Mouse (Mus musculus): Measurements from ENCODE around the gene I0C0044D17Rik. TPM values are rescaled to one million over a fixed set of nuclear protein-coding genes. Genes with fewer than 3 reads are reported as not detected.
"Not testable (repeated sequence)": the region's sequence is repeated elsewhere in the genome, so short reads cannot be mapped to it uniquely, and the experiment has no call there.

Gene I0C0044D17Rik
- not detected in 2 replicates for polyA plus RNA-seq (2015; fragmentation: Nextera tagmentation; extraction: Ambion mirVana)

DNA sequence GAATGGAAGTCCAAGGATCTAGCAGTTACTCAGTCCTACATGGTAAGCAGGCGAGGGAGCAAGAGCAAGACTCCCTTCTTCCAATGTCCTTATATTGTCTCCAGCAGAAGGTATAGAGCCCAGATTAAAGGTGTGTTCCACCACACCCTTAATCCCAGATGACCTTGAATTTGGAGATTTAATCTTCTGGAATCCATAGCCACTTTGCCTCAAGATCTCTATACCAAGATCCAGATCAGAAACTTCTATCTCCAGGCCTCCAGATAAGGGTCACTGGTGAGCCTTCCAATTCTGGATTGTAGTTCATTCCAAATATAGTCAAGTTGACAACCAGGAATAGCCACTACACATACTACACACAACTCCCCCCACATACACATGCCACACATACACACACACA is at the start of gene I0C0044D17Rik:
Gene I0C0044D17Rik, minus strand, starts transcription at position 101 of the 400 bp plus-strand sequence.
- WGBS, result 97% methylated on average over 1 of the region's 1 CpGs
- H3K27me3 ChIP-seq; H3K4me2 ChIP-seq (replicated peaks); H3K4me3 ChIP-seq; H3K9ac ChIP-seq; H3K36me3 ChIP-seq; H3K27ac ChIP-seq; H3K9me3 ChIP-seq; ATAC-seq (ENCODE audit: low FRiP score, low read depth): not testable (repeated sequence)
- H3K4me1 ChIP-seq, result peaks cover 10% of the 10 kb centered on the region

DNA sequence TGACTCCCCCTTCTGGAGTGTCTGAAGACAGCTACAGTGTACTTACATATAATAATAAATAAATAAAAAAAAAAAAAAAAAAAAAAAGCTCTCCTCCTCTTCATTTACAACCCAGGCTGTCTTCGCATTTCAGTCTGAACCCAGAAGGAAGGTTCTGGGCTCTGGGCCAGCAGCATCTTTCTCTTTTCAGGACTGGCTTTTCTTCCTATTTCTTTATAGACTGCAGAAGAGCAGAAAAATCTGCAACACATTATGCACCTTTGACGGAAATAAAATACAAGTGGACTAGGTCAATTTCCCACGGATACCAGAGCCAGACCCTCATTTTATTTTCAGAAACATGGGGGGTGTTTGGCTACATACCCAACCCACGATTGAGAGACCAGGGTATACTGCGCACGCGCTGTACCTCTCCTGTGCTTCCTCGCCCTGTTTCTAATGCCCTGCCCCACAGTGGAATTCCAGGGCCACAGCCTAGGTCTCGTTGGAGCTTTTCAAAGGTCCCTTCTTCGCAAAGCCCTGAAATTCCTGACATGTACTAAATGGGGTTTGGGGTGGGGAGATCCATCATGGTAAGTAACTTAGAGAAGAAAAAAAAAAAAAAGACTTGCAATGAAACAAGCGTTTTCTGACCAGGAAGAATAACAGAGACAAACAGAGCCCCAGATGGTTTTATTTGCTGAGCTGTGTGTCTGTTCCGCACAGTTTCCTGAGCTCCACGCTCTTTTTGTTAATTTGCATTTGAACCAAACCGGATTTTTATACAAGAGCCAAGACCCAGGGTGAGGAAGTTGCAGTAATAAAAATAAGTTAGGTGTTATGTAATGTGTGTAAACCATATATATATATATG is 42.0 kb upstream of the I0C0044D17Rik start:
- H3K36me3 ChIP-seq, result no peaks in the 10 kb centered on the region
- H3K4me1 ChIP-seq, result peaks cover 6% of the 10 kb centered on the region; the same call in 1 of the 2 replicates
- H3K9me3 ChIP-seq, result peaks cover 10% of the 10 kb centered on the region; the same call in 1 of the 2 replicates
- no peak overlapping the region for H3K9ac ChIP-seq
- H3K4me2 ChIP-seq (replicated peaks), result no peak overlapping the region
- no peaks in the 10 kb centered on the region for H3K27me3 ChIP-seq
- 49% methylated on average over 14 of the region's 14 CpGs for WGBS
- peak; percentile 91 for ATAC-seq (ENCODE audit: low FRiP score, low read depth)
- peak overlapping the region; percentile 28; the same call in 1 of the 2 replicates for H3K27ac ChIP-seq
- no peak overlapping the region for H3K4me3 ChIP-seq

DNA sequence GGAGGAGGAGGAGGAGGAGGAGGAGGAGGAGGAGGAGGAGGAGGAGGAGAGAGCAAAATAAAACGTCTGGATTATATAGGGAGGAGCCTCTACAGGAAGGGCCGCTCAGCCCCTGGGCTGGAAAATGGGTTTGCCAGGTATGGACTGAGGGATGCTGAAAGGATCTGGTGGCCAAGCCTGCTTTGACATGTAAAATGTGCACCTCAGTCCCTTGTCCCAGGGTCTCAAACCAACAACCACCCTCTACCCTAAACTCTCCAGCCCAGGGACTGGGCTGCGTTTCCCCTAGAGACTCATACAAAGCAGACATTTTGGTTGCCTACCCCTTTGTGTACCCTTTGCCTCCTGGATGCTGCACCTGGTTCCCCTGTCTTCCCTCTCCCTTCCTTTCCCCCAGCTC is 40.9 kb upstream of the I0C0044D17Rik start:
- peaks cover 6% of the 10 kb centered on the region; the same call in 1 of the 2 replicates for H3K4me1 ChIP-seq
- no peak overlapping the region for H3K27ac ChIP-seq
- H3K27me3 ChIP-seq, result no peaks in the 10 kb centered on the region
- no peaks in the 10 kb centered on the region for H3K36me3 ChIP-seq
- no peak overlapping the region for H3K9ac ChIP-seq
- no peak overlapping the region for H3K4me2 ChIP-seq (replicated peaks)
- H3K9me3 ChIP-seq, result peaks cover 16% of the 10 kb centered on the region; the same call in 1 of the 2 replicates
- no peak for ATAC-seq (ENCODE audit: low FRiP score, low read depth)
- no peak overlapping the region for H3K4me3 ChIP-seq
- WGBS, result 83% methylated on average over 3 of the region's 3 CpGs

DNA sequence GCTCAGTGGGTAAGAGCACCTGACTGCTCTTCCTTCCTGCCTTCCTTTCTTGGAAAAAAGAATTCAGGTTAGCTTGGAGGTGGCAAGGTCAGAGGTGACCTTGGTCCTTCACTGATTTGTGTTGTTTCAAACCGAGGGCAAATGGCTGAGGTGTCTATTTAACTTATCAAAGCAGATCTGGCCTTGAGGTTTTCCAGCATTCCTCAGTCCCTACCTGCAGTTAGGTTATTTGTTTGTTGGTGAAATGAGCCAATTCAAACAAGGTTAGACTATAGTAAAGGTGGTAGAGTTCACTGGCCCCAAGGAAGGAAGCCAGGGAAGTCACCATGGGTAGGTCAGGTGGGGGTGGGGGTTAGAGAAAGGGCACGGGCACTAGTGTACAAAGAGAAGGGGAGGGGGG is 40.5 kb upstream of the I0C0044D17Rik start:
- H3K4me1 ChIP-seq, result peaks cover 6% of the 10 kb centered on the region; the same call in 1 of the 2 replicates
- H3K27ac ChIP-seq, result no peak overlapping the region
- H3K36me3 ChIP-seq, result no peaks in the 10 kb centered on the region
- H3K27me3 ChIP-seq, result no peaks in the 10 kb centered on the region
- no peak overlapping the region for H3K9ac ChIP-seq
- no peak for ATAC-seq (ENCODE audit: low FRiP score, low read depth)
- peaks cover 16% of the 10 kb centered on the region; the same call in 1 of the 2 replicates for H3K9me3 ChIP-seq
- WGBS, result 50% methylated on average over 1 of the region's 2 CpGs
- H3K4me2 ChIP-seq (replicated peaks), result no peak overlapping the region
- no peak overlapping the region for H3K4me3 ChIP-seq

DNA sequence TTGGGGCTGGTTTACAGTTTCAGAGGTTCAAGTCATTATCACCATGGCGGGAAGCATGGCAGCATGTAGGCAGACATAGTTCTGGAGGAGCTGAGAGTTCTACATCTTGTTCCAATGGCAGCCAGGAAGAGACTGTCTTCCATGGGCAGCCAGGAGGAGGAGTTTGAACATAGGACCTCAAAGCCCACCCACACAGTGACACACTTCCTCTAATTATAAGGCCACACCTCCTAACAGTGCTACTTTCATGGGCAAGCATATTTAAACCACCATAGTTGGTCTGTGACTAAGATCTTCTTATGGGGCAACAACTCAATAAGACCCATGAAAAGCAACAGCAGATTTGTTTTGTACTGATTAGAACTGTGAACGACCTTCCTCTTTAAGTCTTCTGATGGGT is 39.8 kb upstream of the I0C0044D17Rik start:
- peaks cover 16% of the 10 kb centered on the region; the same call in 1 of the 2 replicates for H3K9me3 ChIP-seq
- no peak overlapping the region for H3K27ac ChIP-seq
- no peak for ATAC-seq (ENCODE audit: low FRiP score, low read depth)
- peaks cover 6% of the 10 kb centered on the region; the same call in 1 of the 2 replicates for H3K4me1 ChIP-seq
- H3K9ac ChIP-seq, result no peak overlapping the region
- no peak overlapping the region for H3K4me2 ChIP-seq (replicated peaks)
- H3K36me3 ChIP-seq, result no peaks in the 10 kb centered on the region
- H3K4me3 ChIP-seq, result no peak overlapping the region
- no peaks in the 10 kb centered on the region for H3K27me3 ChIP-seq
- 79% methylated on average over 2 of the region's 2 CpGs for WGBS

DNA sequence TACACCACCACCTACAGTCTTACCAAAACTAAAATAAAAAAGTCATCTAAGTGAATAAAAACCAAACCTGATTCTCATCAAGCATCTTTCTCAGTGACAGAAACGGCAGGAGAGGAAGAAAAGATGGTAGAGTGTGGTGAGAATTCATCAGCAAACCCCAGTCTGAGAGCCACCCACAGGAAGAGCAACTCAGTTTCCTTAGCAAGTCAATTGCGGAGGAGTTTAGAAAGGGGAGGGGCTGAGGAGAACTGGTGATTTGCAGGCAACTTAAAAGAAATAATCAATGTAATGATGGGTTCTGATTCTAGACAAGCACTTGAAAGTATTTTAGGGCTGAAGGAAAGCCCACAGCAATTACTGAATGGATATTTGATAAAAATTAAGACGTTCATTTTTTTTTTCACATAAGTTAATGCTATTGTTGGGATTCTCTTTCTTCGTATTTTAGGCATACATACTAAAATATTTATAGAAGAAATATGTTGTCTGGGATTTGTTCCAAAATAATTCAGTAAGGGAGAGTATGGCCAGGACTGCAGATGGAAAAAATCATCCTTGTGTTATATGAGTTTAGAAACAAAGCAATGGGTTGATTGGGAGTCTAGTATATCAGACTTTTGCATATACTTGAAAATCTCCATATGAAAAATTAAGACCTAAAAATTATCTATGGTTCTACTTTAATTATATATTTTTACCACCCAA is 34.7 kb upstream of the I0C0044D17Rik start:
- no peak for ATAC-seq (ENCODE audit: low FRiP score, low read depth)
- H3K4me2 ChIP-seq (replicated peaks), result no peak overlapping the region
- H3K27me3 ChIP-seq, result no peaks in the 10 kb centered on the region
- H3K27ac ChIP-seq, result no peak overlapping the region
- WGBS, result 67% methylated on average over 4 of the region's 4 CpGs
- no peak overlapping the region for H3K9ac ChIP-seq
- H3K9me3 ChIP-seq, result 0 out of 2 replicates have a peak, but pooled peaks cover 5% of the 10 kb centered on the region
- no peaks in the 10 kb centered on the region for H3K36me3 ChIP-seq
- peaks cover 9% of the 10 kb centered on the region for H3K4me1 ChIP-seq
- H3K4me3 ChIP-seq, result no peak overlapping the region

DNA sequence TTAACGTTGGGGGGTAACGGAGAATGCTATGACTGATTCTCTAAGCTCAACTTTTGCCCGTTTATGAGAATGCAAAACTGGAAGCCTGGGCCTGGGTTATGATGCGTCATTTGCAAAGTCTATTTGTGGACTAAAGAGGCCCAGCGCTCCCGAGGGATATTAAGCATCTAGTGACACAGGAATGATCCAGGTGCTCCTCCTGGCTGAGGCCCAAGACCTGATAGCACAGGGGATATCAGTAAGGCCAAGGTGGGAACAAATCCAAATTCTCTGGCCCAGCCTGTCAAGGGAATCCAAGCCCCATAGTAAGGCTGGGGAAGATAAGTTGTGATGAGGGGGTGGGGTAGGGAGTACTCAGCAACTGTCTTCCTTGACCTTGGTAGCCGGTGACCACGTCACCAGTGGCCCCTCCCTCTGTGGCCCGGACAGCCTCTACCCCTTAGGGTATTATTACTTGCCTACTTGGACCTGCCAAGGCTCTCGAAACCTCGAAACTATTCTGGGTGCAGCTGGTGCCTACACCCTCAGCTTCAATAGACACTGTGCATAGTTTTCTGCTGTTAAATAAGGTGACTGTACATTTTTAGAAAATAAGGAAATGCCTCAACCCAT is 33.5 kb upstream of the I0C0044D17Rik start:
- H3K4me1 ChIP-seq, result peaks cover 9% of the 10 kb centered on the region
- no peak overlapping the region for H3K4me3 ChIP-seq
- H3K36me3 ChIP-seq, result no peaks in the 10 kb centered on the region
- peak; percentile 69 for ATAC-seq (ENCODE audit: low FRiP score, low read depth)
- 53% methylated on average over 11 of the region's 11 CpGs for WGBS
- 0 out of 2 replicates have a peak, but pooled peaks cover 5% of the 10 kb centered on the region for H3K9me3 ChIP-seq
- no peaks in the 10 kb centered on the region for H3K27me3 ChIP-seq
- H3K27ac ChIP-seq, result peak overlapping the region; percentile 55; the same call in 1 of the 2 replicates
- H3K4me2 ChIP-seq (replicated peaks), result no peak overlapping the region
- H3K9ac ChIP-seq, result no peak overlapping the region

DNA sequence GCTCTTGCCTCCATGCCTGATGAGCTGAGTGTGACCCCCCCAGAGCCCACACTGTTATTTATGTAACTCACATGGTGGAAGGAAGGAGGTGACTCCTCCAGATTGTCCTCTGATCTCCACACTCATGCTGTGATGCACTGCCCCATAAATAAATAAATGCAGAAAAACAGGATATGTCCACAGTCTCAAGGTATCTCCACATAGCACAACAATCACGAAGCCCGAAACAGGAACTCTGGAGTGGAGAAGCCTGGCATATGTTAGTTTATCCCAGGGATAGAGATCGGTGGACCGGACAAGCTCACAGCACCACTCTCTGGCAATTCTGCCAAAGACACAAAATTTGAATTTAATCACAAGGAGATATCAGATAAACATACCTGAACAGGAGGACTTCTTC is 30.3 kb upstream of the I0C0044D17Rik start:
- no peak overlapping the region for H3K4me3 ChIP-seq
- no peak overlapping the region for H3K27ac ChIP-seq
- no peak overlapping the region for H3K9ac ChIP-seq
- ATAC-seq (ENCODE audit: low FRiP score, low read depth), result no peak
- no peaks in the 10 kb centered on the region for H3K27me3 ChIP-seq
- 80% methylated on average over 4 of the region's 4 CpGs for WGBS
- H3K4me2 ChIP-seq (replicated peaks), result no peak overlapping the region
- H3K4me1 ChIP-seq, result peaks cover 9% of the 10 kb centered on the region
- H3K9me3 ChIP-seq, result peaks cover 5% of the 10 kb centered on the region; the same call in 1 of the 2 replicates
- H3K36me3 ChIP-seq, result no peaks in the 10 kb centered on the region

DNA sequence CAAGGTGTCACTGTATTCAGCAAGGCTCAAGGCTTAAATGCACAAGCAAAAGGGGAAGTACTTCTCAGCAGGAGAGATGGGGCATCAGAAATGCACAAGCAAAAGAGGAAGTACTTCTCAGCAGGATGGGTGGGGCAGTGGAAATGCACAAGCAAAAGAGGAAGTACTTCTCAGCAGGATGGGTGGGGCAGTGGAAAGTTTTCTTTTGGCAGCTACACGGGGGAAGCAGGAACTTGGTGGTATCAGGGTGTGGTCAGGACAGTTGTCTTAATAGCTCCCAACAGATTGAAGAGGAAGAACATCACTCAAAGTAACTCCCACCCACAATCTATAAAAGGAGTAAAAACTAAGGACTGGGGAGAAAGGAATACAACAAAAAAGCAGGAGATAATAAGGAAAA is 26.8 kb upstream of the I0C0044D17Rik start:
- not testable (repeated sequence) for H3K9me3 ChIP-seq; H3K27ac ChIP-seq; ATAC-seq (ENCODE audit: low FRiP score, low read depth); H3K36me3 ChIP-seq; H3K4me3 ChIP-seq; H3K27me3 ChIP-seq; H3K4me2 ChIP-seq (replicated peaks); H3K9ac ChIP-seq
- 71% methylated on average over 1 of the region's 1 CpGs for WGBS
- H3K4me1 ChIP-seq, result peaks cover 12% of the 10 kb centered on the region

DNA sequence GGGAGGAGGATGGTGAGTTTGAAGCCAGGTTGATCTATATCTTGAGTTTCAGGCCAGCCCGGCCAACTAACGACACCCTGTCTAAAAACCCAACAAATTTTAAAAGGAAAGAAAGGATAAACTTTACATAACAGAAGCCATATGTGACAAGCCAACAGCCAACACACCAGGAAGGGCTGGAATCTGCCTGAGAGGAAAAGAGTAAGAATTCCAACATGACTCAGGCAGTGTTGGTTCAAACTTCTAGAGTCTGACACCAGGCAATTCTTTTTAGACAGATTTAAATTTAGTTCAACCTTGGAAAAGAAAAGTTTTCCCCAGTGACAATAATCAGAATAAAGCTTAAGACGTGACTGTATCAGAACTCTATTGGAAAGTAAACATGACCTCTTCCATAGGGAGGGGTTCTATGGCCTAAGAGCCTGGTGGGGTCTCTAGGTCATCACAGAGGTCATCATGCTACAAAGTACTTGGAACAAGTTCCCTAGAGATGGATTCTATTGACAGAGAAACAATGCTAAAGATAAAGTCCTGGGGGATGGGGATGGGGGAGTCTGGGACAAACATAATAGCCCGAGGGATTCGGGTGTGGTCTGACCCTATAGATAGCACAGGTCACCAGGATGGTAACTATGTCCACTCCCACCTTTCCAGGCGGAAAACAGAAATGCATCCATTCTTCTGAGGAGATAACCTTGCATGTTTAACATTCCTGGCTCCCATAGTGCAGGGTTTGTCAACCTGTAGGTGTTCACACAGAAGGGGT is 23.7 kb upstream of the I0C0044D17Rik start:
- H3K36me3 ChIP-seq, result no peaks in the 10 kb centered on the region
- peaks cover 5% of the 10 kb centered on the region; the same call in 1 of the 2 replicates for H3K9me3 ChIP-seq
- no peaks in the 10 kb centered on the region for H3K27me3 ChIP-seq
- H3K4me2 ChIP-seq (replicated peaks), result no peak overlapping the region
- no peak overlapping the region for H3K9ac ChIP-seq
- no peak overlapping the region for H3K27ac ChIP-seq
- no peak overlapping the region for H3K4me3 ChIP-seq
- peaks cover 13% of the 10 kb centered on the region for H3K4me1 ChIP-seq
- no peak for ATAC-seq (ENCODE audit: low FRiP score, low read depth)
- WGBS, result 66% methylated on average over 6 of the region's 6 CpGs

DNA sequence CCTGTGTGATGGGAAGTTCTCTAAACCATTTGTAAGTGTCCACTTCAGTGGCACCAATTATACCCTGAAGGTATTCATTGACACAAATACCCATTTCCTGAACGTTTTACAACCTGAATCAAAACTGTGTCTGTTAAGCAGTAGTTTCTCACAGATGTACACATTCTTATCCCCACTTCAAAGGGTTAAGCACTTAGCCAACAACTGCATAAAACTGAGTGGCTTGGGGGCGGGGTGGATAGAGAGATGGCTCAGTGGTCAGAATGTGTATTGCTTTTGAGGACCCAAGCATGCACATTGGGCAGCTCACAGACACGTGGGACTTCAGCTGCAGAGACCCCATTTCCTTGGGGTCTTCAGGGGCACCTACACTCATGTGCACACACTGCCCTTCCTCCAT is 22.8 kb upstream of the I0C0044D17Rik start:
- H3K4me3 ChIP-seq, result no peak overlapping the region
- H3K27ac ChIP-seq, result no peak overlapping the region
- peaks cover 5% of the 10 kb centered on the region; the same call in 1 of the 2 replicates for H3K9me3 ChIP-seq
- no peak overlapping the region for H3K4me2 ChIP-seq (replicated peaks)
- peak; percentile 26; the same call in 1 of the 2 replicates for ATAC-seq (ENCODE audit: low FRiP score, low read depth)
- peaks cover 13% of the 10 kb centered on the region for H3K4me1 ChIP-seq
- no peaks in the 10 kb centered on the region for H3K36me3 ChIP-seq
- WGBS, result 16% methylated on average over 3 of the region's 3 CpGs
- no peaks in the 10 kb centered on the region for H3K27me3 ChIP-seq
- H3K9ac ChIP-seq, result no peak overlapping the region
